Mouse (Mus musculus) macrophage (primary cell): Measurements from ENCODE around the gene Rnd1. TPM values are rescaled to one million over a fixed set of nuclear protein-coding genes. Genes with fewer than 3 reads are reported as not detected.

Experiments
- H3K27ac ChIP-seq: fragments of 350-480 bp; formaldehyde crosslinking; 2 replicates; pipeline ENCODE4 v1.9.0; 2021
- H3K36me3 ChIP-seq: fragments of 350-480 bp; formaldehyde crosslinking; 2 replicates; pipeline ENCODE4 v1.9.0; 2021; ENCODE audit errors: inconsistent target
- H3K4me3 ChIP-seq: fragments of 350-480 bp; formaldehyde crosslinking; 2 replicates; pipeline ENCODE4 v1.9.0; 2021; ENCODE audit errors: inconsistent target
- H3K79me2 ChIP-seq: fragments of 350-480 bp; formaldehyde crosslinking; 2 replicates; pipeline ENCODE4 v1.9.0; 2021; ENCODE audit errors: inconsistent target
- WGBS: methylation state at CpG from one replicate; pipeline ENCODE4 v1.1.7; 2026; ENCODE audit warnings: inconsistent platforms; ENCODE audit not compliant: missing documents; 5-methylcytosine and 5-hydroxymethylcytosine counted together
- polyA plus RNA-seq: library from polyadenylated mRNA; stranded (reverse); fragments of 250-400 nt; gene quantifications from 3 replicates; pipeline ENCODE4 v1.2.4, GENCODE M21; 2018; ENCODE audit warnings: inconsistent platforms

The Rnd1 gene
- polyA plus RNA-seq, 1 experiment from 2014 or later: 0.27 TPM

- WGBS: 26% methylated on average over 7 of the region's 7 CpGs
- Histone ChIP-seq H3K36me3 (no peaks in the 10 kb centered on the region), H3K4me3 (no peak overlapping the region), H3K27ac (no peak overlapping the region), H3K79me2 (no peaks in the 10 kb centered on the region)
These were observed 55.1 kb downstream of the Rnd1 start for GRCm38 (mm10) chr15:98622199-98622598.

GRCm38 (mm10) chr15:98617176-98617537, 60.1 kb downstream of the Rnd1 start:
- WGBS: 2% methylated on average over 12 of the region's 12 CpGs

DNA sequence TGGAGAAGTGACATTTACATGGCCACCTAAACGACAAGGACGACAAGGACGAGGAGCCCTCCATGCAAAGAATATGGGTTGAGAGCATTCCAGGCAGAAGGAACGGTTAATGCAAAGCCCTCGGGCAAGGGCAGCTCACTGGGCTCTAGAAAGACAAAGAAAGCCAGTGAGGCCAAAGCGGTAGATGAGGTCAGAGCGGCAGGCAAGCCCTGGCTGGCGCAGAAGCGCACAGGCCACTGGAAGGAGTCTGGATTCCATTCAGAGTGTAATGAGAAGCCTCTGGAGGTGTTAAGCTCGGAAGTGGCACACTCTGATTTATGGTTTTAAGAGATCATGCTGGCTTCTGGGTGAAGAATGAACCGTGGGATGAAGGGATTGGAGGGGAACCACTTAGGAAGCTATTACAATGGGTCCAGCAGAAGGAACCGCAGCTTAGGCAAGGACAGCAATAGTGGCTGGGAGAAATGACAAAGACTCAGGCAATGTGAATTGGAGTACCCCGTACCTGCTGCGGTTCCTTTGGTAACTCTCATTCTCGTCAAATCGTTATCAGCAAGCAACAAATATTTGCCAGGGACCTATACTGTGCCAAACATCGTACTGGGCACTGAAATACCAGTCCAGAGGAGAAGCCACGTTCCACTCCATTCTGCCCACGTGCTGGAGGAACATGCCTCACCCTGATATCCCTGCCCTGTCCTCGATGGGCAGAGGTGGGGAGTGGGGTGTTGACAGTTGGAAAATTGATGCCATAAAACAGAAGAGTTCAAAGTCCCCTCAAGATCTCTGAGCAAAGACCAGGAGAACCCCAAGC, 60.7 kb downstream of the Rnd1 start:
- WGBS: 65% methylated on average over 20 of the region's 20 CpGs
- no peaks in the 10 kb centered on the region for H3K79me2 ChIP-seq
- H3K4me3 ChIP-seq: no peak overlapping the region
- H3K27ac ChIP-seq: no peak overlapping the region
- no peaks in the 10 kb centered on the region for H3K36me3 ChIP-seq

More at GRCm38 (mm10) chr15:98617176-98617537, 60.1 kb downstream of the Rnd1 start:
- Histone ChIP-seq H3K79me2 (no peaks in the 10 kb centered on the region), H3K36me3 (no peaks in the 10 kb centered on the region), H3K4me3 (no peak overlapping the region), H3K27ac (no peak overlapping the region)

GRCm38 (mm10) chr15:98615751-98616150, 61.5 kb downstream of the Rnd1 start:
- H3K4me3 ChIP-seq: no peak overlapping the region
- H3K27ac ChIP-seq: no peak overlapping the region
- WGBS: 75% methylated on average over 6 of the region's 6 CpGs
- H3K36me3 ChIP-seq: no peaks in the 10 kb centered on the region
- H3K79me2 ChIP-seq: no peaks in the 10 kb centered on the region

GRCm38 (mm10) chr15:98614971-98615370, 62.3 kb downstream of the Rnd1 start:
- no peaks in the 10 kb centered on the region for H3K36me3 ChIP-seq
- no peaks in the 10 kb centered on the region for H3K79me2 ChIP-seq
- H3K27ac ChIP-seq: no peak overlapping the region
- WGBS: 93% methylated on average over 6 of the region's 6 CpGs
- H3K4me3 ChIP-seq: no peak overlapping the region

- 87% methylated on average over 9 of the region's 9 CpGs for WGBS
These were observed 62.7 kb downstream of the Rnd1 start for GRCm38 (mm10) chr15:98614551-98614950.

More at GRCm38 (mm10) chr15:98614551-98614950, 62.7 kb downstream of the Rnd1 start:
- Histone ChIP-seq H3K36me3 (no peaks in the 10 kb centered on the region), H3K27ac (no peak overlapping the region), H3K4me3 (no peak overlapping the region), H3K79me2 (no peaks in the 10 kb centered on the region)

Other genes with a start within 250 kb of the Rnd1 start
- not detected in 3 replicates for gene Olfr282, start 246.2 kb downstream of the Rnd1 start, polyA plus RNA-seq
- gene Olfr281, start 224.9 kb downstream of the Rnd1 start, polyA plus RNA-seq: not detected in 3 replicates
- gene OR5BS1P, start 207.6 kb downstream of the Rnd1 start, polyA plus RNA-seq: not detected in 3 replicates
- gene Lalba, start 194.7 kb downstream of the Rnd1 start, polyA plus RNA-seq: not detected in 3 replicates
- gene Olfr279, start 185.1 kb downstream of the Rnd1 start, polyA plus RNA-seq: not detected in 3 replicates
- gene Kansl2, start 143.2 kb downstream of the Rnd1 start, polyA plus RNA-seq: 17.8 to 41.1 TPM (median 31.9 TPM) in 3 replicates
- gene Ccnt1, start 106.5 kb downstream of the Rnd1 start, polyA plus RNA-seq: 15.6 to 24.0 TPM (median 18.9 TPM) in 3 replicates
- not detected in 3 replicates for gene 4930415O20Rik, start 106.5 kb downstream of the Rnd1 start, polyA plus RNA-seq
- 0.09 to 0.34 TPM (median 0.25 TPM) in 3 replicates for gene Adcy6, start 67.4 kb downstream of the Rnd1 start, polyA plus RNA-seq
- 0.46 to 1.0 TPM (median 0.79 TPM) in 3 replicates for gene Cacnb3, start 46.6 kb downstream of the Rnd1 start, polyA plus RNA-seq
- gene Ddx23, start 14.6 kb downstream of the Rnd1 start, polyA plus RNA-seq: 53.5 to 111 TPM (median 57.4 TPM) in 3 replicates
- gene Ccdc65, start 30.7 kb upstream of the Rnd1 start, polyA plus RNA-seq: 0.09 TPM in 1 of 3 replicates, not detected in the others
- gene Fkbp11, start 50.7 kb upstream of the Rnd1 start, polyA plus RNA-seq: 0.42 to 1.0 TPM (median 0.77 TPM) in 3 replicates
- gene Arf3, start 85.8 kb upstream of the Rnd1 start, polyA plus RNA-seq: 95.4 to 100 TPM (median 98.2 TPM) in 3 replicates
- not detected in 3 replicates for gene Wnt10b, start 100.7 kb upstream of the Rnd1 start, polyA plus RNA-seq
- gene Wnt1, start 112.4 kb upstream of the Rnd1 start, polyA plus RNA-seq: not detected in 3 replicates
- 0.06 TPM in 1 of 3 replicates, not detected in the others for gene Ddn, start 132.0 kb upstream of the Rnd1 start, polyA plus RNA-seq
- 34.9 to 43.9 TPM (median 40.2 TPM) in 3 replicates for gene Prkag1, start 154.1 kb upstream of the Rnd1 start, polyA plus RNA-seq
- 17.3 to 22.5 TPM (median 19.8 TPM) in 3 replicates for gene Kmt2d, start 193.7 kb upstream of the Rnd1 start, polyA plus RNA-seq
- 0.52 to 3.0 TPM (median 2.4 TPM) in 3 replicates for gene Rhebl1, start 217.1 kb upstream of the Rnd1 start, polyA plus RNA-seq
- not detected in 3 replicates for gene Dhh, start 221.1 kb upstream of the Rnd1 start, polyA plus RNA-seq
- gene Lmbr1l, start 240.8 kb upstream of the Rnd1 start, polyA plus RNA-seq: 3.7 to 9.6 TPM (median 5.5 TPM) in 3 replicates